Mouse (Mus musculus) embryo, embryonic 11 days (tissue): ENCODE data around the gene Thtpa.

ENCODE experiments used
- DNase-seq: peaks from one replicate; pipeline ENCODE4 v3.0.0-alpha.2; 2015

The Thtpa gene

DNA sequence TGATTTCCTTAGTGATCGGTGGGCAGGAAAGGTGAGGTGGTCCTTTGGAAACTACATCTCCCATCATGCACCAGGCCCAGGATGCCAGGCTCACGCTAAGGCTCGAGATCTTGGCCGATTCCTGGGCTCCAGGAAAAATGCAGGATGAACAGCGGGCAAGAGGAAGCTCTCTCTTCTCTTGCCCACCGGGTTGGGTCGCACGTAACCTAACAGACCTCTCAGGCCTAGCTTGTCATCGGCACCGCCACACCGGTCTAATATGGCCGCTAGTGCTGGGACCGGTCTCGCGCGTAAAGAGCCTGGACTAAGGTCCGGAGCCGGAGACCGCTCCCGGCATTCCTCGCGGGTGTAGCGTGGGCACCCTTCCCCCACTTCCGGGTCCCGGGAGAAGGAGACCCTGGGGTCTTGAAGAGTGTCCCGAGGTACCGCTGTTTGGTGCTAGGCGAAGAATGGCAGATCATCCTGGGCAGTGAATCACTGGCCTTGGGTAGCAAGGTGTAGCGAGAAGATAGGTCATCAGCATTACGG lies at the start of gene Thtpa:
Gene Thtpa, plus strand, starts transcription at position 81 of the 528 bp plus-strand sequence.
- peak; percentile 93 for DNase-seq

DNA sequence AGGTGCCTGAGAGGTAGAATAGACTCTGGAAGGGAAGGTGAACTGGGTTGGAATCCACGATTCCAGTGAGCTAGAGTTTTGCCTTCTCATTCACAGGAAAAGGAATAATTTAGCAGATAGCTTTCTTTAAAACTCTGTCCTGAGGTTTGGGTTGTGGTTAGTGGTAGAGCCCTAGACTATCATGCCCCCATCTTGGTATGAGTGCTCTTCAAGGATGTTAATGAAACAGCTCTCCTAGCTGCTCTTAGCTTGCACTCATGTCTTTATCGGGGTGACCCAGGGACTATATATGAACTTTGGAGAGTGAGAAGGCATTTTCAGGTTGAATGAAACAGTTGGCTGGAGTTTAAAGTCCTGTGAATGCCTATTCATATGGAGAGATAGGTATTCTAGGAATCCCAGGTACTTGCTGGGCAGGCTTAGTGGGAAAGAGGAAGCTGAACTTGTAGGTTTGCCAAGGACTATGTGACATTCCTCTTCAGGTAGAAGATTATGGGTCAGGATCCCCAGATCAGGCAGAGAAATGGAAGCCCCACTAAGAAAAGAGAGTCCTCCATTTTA lies 46.5 kb upstream of the Thtpa start:
- no peak for DNase-seq

DNA sequence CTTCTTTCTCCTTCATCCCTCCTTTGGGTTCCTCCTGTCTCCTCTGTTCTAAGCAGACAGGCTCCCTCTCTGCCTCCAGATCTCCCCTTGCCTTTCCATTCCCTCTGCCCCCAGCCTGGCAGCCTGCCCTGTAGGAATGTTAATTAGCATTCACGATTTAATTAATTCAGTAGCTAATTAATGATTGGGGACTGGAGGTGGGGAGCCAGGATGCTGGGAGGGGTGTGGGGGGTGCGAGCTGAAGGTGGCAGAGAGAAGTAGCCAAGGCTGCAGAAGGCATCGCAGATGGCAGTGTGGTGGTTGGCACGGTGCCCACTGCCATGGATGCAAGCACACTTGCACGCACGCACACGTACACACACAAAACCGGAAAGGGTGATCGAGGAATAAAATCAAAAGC lies 42.1 kb upstream of the Thtpa start:
- DNase-seq: no peak

DNA sequence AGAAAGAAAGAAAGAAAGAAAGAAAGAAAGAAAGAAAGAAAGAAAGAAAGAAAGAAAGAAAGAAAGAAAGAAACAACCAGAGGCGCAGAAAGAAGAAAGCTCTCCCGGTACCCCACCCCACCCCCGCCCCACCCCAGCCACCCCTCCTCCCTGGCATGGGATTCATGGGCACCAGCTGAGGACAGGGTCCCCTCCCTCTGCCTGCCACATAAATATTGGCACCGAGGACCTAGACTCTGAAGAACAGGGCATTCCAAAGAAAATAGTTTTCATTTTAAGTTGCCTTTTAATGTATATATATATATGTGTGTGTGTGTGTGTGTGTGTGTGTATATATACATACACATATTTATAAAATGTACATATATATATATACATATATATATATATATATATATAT lies 41.5 kb upstream of the Thtpa start:
- no peak for DNase-seq

DNA sequence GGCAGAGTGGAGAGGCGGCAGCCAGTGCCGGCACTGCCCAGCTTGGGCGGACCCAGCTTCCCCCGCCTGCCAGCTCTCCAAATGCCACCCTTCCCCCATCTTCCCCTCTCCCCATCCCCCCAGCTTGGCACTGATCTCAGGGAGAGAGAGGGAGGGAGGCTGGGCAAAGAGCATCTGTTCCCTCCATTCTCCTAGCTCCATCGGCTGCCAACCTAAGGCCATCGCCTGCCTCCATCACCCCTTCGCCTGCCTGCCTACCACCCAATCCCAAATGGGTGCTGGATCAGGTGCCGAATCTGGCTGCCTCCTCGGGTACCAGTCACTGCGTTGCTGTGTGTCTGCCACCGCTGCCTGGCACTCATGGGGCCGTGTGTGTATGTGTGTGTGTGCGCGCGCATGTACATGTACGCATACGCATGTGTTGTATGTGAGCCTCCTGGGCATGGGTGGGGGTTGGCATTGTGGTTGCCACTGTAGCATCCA lies 40.8 kb upstream of the Thtpa start:
- no peak for DNase-seq

DNA sequence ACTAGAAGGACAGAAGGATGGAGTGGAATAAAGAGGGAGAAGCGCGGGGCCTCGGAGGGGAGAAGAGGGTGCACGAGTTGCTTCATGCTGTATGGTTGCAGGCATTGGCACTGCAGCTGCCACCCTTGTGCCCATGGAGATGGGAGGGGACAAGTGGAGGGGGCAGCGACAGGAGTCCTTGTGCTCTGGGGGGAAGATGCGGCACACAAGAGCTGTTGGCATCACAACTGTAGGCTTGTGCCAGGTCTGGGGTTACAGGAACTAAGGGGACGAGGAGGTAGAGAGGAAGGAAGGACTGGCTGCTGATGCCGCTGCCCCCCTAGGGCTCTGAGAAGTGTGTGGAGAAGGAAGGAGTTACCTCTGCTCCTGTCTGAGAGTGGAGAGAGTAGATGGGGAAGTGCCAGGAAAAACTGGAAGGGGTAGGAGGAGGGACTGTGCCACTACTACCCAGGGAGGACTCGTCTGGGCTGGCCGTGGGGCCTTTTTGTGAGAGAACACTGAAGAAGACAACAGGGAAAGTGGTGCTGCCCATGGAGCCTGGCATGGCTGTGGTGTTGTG lies 40.3 kb upstream of the Thtpa start:
- DNase-seq: no peak

DNA sequence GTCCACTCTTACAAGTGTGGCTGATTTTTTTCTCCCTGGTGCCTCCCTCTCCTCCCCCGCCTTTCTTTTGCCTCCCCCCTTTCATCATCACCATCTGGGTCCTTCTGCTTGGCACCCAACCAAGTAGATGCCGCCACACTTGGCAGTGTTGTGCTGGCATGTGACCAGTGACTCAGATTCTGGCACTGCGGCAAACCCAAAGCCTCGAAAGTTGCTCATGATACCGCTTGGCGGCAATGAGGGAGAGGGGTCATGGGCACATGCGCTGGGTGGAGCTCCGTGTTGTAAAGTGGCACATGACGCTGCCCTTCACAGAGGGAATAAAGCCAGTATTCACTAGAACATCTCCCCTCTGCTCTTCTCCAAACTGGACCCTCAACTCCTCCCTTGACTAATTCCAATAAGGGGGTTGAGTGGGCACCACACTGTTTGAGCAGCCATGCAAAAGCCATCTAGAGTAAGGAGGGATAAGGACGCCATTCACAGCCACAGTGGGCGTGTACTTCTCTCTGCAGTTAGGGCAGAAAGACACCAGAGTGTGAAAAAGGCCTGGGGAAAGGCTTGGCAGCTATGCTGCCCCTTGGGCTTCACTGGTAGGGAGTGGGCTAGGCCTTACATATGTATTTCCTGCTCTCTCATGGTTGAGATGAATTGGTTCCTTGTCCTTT lies 39.3 kb upstream of the Thtpa start:
- no peak for DNase-seq

DNA sequence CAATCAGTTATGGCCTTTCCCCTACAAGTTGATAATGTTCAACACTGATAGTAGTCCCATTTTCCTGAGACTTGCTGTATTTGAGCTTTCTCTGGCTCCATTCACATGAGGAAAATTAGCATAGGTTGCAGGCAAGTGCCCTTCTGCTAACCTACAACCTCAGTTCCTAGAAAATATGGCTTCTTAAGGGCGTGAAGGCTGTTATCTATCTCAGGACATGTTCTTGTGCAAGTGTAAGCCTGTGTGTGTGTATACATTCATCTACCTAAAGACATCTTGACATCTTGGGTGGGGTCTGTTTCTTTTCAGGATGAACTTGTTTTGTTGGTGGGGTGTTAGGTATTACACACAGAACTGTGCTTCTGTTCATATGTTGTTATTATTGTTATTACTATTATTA lies 35.6 kb upstream of the Thtpa start:
- no peak for DNase-seq

DNA sequence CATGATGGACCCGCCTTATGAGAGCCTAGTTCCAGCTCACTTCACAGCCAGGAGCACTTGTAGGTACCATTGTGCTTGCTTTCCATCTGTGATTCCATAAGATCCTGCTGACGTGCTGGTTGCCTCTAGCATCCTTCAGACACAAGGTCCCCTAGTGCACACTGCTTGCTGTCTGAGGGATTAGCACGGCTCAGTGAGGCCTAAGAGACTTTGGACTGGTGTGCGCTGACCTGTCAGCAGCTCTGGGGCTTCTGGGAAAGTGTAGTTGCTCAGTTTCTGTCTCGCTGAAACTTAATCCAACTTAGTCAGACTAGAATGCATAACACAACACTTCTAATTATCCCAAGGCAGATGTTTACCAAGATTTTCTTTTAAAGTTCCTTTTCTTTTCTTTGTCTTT lies 34.7 kb upstream of the Thtpa start:
- DNase-seq: no peak

DNA sequence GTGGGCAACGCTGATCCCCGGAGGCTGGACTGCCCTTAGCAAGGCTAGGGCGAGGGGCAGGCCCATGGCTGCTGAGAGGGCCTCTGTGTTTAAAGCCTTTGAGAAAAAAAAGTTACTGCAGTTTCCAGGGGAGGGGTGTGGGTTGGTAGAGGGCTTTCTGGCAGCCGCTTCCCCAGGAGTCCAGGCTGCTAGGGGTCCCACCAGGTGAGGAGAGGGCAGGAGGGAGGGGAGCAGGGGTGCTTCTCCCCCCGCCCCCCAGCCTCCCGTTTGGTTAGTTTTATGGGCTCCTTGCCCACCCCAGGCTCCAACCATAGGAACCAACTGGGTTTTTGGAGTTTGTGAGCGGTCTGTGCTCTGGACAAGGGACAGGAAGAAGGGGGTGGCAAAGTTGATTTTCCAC lies 32.7 kb upstream of the Thtpa start:
- DNase-seq: no peak

DNA sequence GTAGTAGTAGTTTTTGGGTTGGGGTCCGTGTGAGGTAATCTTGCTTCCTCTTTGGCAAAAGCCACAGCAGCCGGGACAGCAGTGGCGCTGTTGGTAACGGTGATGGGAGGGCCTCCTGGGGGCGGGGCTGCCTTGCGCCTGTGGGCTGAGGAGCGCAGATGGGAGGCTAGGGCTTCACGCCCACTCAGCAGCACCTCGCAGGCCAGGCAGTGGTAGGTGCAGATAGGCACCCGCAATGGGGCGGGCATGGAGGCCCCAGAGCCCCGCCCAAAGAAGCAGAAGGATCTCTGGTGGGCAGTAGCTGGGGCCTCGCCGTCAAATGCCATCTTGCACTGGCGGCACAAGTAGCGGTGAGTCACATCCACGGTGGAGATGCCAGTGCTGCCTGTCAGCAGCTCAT lies 32.0 kb upstream of the Thtpa start:
- peak; percentile 57 for DNase-seq

DNA sequence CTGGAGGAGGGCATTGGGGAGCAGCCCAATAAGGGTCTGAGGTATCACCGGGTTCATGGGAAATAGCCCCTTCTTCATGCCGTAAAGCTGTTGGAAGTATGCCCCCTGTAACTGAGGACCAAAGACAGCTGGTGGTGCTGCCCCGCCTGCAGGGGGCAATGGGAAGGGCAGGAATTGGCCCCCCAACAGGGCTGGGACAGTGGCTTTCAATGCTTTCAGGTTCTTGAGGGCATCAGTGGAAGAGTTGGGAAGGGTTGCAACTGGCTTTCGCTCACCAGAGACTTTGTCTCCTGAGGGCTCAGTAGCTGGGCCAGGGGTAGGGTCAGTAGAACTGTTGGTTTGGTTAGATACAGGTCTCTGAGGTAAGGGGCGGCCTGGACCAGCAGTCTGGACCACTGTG lies 31.5 kb upstream of the Thtpa start:
- DNase-seq: no peak

DNA sequence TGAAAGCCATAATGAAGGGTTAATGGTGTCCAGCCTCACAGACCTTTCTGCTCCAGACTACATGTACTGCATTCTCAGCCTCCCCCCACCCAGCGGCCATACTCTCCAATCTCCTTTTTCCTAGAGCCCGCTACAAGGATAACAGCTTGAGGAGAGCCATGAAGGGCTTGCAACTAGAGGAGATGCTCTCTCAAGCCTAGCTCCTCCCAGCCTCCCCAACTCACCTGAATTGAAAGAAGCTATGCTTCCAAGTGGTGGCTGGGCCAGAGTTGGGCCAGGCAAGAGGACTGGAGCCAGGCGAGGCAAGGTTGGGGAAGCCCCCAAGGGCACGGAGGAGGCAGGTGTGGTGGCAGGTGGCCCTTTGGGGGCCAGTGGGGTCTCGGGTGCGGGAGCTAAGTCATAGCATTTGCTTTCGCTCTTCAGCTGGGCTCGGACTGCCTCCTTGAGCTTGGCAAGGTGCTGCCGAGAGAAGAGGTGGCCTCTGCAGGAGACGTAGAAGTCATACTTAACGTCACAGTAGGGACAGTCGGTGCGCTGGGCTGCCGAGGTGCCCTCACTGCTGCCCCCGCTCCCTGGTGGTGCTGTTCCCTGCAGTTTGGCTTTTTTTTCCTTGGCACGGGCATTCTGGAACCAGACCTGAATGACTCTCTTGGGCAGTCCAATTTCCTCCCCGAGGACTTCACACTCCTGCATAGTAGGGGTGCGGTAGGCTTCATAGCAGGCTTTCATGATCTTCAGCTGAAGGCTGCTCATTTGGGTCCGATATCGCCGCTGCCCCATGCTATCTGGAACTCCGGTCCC lies 30.8 kb upstream of the Thtpa start:
- no peak for DNase-seq

DNA sequence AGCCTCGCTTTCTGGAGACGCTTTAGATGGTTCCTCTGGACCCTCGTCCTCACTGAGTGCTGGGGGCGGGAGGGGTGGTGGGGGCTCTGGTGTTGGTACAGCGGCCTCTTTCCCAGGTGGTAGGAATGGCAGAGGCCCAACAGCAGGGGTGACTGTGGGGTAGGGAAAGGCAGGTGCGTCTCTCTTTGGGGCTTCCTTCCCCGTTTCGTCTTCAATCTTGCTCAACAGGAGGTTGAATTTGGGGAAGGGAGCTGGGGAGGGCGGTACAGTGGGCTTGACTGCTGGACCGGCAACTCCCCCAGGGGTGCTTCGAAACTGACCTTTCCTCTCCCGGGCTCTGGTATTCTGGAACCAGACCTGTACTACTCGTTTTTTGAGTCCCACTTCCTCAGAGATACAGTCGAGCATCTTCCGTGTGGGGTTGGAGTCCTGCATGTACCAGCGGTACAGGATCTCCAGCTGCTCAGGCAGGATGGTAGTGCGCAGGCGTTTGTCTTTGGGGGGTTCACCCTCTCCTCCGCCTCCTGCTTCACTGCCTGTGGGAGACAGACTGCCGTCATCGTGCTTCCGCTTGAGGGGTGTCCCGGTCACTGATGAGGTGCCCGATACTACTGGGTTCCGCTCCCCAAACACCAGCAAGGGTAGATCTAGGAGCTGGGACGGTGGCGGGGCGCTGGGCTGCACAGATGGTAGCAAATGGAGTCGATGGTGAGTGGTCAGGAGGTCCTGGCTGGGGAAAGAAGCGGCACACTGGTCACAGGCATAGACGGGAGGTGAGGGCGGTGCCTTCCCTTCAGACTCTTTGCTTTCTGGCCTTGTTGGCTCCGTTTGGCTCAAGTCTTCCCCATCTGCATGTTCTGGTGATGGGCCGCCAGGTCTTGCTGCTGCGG lies 29.9 kb upstream of the Thtpa start:
- DNase-seq: no peak

DNA sequence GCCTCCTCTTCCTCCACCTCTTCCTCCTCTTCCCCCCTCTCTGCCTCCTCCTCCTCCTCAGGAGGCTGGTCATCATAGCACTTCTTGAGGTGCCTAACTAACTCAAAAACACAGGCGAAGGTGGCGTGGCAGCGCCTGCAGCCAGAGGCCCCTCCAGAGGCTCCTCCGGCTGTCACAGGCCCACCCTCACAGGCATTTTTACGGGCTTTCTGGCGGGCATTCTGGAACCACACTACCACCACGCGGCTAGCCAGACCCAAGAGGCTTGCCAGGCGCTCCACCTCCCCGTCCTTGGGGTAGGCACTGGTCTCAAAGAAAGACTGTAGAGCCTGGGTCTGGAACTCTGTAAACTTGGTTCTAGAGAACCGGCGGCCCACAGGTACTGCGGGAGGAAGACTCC lies 29.2 kb upstream of the Thtpa start:
- no peak for DNase-seq

DNA sequence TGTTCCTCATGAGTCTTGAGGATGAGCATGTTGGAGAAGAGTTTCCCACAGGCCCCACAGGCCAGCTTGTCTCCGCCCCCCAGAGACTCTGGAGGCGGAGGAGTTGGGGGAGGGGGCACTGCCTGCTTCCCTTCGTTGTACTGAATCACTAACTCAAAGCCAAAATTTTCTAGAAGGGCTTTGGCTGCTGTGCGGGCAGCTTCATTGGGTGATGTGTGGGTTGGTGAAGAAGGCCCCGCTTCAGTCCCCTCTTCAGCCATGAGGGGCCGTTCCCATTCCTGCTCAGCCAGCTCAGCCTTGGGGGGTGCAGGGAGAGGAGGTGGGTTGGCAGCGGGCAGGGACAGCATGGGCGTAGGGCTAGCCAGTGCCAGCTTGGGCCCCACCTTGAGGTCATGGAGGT lies 28.5 kb upstream of the Thtpa start:
- DNase-seq: no peak

DNA sequence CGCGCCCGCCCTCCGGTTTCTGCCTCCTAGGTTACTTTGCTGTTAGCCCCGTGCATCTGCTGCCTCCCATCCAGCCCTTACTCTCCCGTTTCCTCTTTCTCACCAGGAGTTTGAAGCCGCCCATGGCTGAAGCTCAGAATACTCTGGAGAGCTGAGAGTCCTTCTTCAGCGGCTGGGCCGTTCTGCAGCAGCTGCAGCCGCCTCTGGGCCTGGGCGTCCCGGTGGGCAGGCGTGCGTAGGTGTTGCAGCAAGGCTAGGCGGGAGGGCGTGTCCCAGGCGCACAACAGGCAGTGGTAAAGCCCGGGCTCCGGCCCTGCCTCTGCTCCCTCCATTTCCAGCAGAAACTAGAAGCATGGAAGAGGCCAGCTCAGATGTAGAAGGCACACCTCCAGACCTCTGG lies 22.8 kb upstream of the Thtpa start:
- no peak for DNase-seq

DNA sequence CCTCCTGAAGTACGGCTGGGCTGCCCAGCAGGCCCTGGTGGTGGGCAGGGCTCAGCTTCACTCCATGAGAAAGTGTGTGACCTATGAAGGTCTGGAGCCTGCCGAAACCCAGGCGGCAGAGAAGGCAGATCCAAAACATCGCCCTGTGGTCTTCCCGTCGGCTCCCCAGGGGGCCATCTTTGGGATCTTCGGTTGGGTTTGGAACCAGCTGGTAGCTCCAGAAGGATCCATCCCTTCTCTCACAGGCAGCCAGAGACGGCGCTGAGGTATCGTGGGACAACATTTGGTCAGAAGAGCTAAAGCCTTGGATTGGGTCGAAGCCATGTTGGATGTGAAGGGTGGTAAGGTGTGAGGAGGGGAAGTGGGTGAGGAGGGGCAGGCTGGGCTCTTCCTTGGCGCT lies 20.2 kb upstream of the Thtpa start:
- no peak for DNase-seq

DNA sequence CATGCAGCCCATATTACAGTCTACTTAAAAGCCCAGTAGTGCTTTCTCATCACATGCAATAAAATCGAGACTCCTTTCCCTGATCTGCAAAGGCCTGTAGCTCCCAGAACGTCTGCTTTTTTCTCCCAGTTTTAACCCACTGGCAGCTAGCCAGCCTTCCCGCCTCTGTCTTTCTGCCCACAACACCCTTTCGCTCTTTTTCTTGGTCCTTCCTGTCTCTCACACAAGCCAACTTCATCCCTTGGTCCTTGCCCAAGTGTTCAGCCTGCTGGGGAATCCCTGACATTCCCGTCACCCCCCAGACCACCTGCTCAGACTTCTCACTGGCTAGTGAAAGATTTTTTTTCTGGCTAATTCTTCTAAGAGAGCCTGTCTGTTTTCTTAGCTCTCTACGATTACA lies 18.4 kb upstream of the Thtpa start:
- no peak for DNase-seq

DNA sequence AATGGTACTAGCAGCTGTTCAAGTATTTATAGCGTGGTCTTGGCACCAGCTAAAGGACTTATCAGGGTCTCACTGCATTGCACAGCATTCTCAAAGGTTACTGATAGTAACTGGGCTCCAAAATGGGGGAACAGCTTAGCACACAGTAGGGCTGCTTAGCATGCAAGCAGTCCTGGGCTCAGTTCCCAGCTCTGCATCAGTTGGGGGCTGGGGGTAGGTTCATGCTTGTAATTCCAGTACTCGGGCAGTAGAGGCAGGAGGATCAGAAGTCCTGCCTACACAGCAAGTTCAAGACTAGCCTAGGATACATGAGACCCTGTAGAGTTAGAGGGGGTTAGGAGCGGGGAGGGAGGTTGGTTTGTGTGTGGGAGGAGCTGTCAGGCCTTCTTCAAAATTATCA lies 17.6 kb upstream of the Thtpa start:
- no peak for DNase-seq

DNA sequence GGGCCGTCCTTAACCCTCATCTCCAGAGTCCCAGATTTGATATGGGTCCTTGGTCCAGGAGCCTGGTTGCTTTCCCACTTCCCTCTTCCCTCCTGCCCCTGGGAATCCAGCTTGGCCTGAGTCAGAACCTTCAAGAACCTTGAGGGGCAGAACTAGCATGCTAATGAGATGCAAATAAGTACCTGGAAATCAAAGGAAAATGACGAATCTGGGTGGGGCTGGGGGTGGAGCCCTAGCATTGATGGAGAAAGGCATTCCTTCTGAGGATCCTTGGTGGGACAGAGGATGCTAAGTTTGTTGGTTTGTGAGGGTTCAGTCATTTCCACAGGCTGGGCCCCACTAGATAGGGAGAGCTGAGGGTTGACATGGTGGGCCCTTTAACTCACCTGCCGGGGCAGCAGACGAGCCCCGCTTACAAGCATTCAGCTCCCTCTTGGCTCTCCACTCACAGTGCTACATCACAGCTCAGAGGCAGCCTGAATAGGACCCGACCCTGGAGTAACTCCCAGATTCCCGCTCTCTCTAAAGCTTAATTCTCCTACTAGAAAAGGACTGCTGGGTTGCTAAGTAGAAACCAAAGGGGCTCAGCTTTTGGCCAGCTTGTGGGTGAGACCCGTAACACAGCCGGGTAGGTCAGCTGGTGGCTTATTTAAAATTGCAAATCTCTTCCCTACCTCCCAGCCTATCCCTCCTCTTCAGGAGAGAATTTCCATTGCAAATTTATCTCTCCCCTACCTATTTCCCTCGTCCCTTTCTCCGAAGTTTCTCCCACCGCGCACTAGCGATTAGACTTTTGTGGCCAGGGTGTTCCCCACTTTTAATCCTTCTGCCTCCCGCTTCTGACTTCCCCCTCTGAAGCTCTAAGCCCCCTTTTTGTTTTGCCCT lies 16.9 kb upstream of the Thtpa start:
- no peak for DNase-seq
